Mouse (Mus musculus) liver, embryonic 14.5 days (tissue): ENCODE results near the gene Esrrg.

Source experiments
- CTCF ChIP-seq: IDR thresholded peaks from 2 replicates; pipeline ENCODE4 v1.5.1; 2016; ENCODE audit warnings: antibody characterized with exemption, low read depth, control low read depth
- EP300 ChIP-seq: IDR thresholded peaks from 2 replicates; pipeline ENCODE4 v1.6.1; 2016; ENCODE audit warnings: antibody characterized with exemption, low read depth

DNA sequence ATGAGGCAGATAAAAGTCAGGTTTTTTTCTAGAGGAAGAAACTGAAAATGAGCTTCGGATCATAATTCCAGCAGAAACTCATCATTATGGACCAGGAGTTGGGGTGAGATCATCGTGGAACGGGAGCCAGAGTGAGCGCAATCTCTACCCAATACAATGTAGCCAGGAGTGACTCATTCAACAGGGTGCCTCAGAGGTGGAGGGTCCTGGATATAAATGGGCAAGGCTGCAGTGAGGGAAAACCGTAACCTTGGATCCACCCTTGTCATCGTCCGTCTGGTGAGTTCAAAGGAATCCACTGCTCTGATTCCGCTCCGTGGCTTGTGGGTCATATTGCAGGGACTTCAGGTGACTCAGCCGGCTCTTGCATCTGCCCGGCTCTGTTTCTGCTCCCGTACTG lies 131.9 kb downstream of the Esrrg start:
- no peak for TF ChIP-seq CTCF
- no peak for TF ChIP-seq EP300
